Mouse (Mus musculus): ENCODE data around the gene Srxn1.

- no peak for TF ChIP-seq POLR2A (IDR thresholded peaks at IDR 0.05; ENCODE audit: borderline replicate concordance, low read depth, low read length)
- no peak for TF ChIP-seq CTCF (IDR thresholded peaks at IDR 0.05; ENCODE audit: low read depth, low read length)
Observed at GRCm38 (mm10) chr2:152112970-152113369, 7.7 kb downstream of the Srxn1 start.

All from bone marrow macrophage, adult 2 months (primary cell).